Mouse (Mus musculus): ENCODE measurements around the gene Wnt7a. TPM values are rescaled to one million over a fixed set of nuclear protein-coding genes. Genes with fewer than 3 reads are reported as not detected.
A peak's percentile ranks its signal among the peaks of the same experiment; 100 is the strongest.

Wnt7a gene
- polyA plus RNA-seq, 1 experiment from 2014 or later: 19.9 TPM

DNA sequence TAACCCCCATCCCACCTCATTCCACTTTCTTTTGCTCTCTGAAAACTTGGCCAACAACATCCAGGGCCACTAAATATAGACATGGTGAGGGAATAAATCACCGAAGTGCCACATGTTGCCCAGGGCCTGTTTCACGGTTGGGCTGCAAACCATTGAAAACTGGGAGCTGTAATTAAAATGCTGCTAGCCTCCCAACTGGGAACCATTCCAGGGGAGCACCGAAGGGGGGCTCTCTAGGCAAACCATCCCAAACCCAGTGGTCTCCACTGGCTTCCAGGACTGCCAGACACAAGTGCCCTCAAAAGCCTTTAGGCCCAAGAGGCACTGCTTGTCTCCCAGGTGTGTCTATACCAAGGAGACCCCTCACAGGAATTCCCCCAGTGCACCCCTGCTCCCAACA lies 31.9 kb downstream of the Wnt7a start:
- 21% methylated on average over 3 of the region's 3 CpGs for WGBS
- Histone ChIP-seq H3K4me1 (ENCODE audit: control insufficient read depth, insufficient read depth, low read length) (peaks cover 9% of the 10 kb centered on the region), H3K27me3 (replicated peaks; ENCODE audit: control insufficient read depth, insufficient read depth, low read length) (no peaks in the 10 kb centered on the region), H3K4me2 (ENCODE audit: low read length) (no peak overlapping the region), H3K9ac (ENCODE audit: low read length) (no peak overlapping the region), H3K27ac (ENCODE audit: low read depth, low read length) (peak overlapping the region; percentile 65), H3K9me3 (replicated peaks; ENCODE audit: control insufficient read depth, low read length) (no peaks in the 10 kb centered on the region), H3K4me3 (ENCODE audit: low read depth, low read length) (no peak overlapping the region), H3K36me3 (ENCODE audit: control insufficient read depth, insufficient read depth, low read length) (peaks cover 27% of the 10 kb centered on the region)
- ATAC-seq (peak; percentile 78), DNase-seq (ENCODE audit: low spot score) (peak; percentile 80)

DNA sequence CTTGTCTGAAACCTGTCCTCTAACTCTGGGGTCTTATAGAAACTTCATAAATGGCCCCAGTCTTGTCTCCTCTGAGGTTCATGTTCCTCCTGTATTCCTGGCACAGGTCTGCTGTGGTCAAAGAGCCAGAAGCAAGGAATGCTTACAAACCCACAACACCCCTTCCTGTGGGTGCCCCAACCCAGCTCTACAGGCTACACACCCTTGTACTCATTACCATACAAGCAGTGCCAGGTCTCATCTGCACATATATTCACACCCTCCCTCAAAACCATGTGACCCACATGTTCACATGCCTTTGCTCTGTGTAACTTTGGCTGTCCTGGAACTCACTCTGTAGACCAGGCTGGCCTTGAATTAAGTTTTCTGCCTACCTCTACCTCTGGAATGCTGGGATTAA lies 38.2 kb downstream of the Wnt7a start:
- Histone ChIP-seq H3K36me3 (ENCODE audit: control insufficient read depth, insufficient read depth, low read length) (peaks cover 14% of the 10 kb centered on the region), H3K4me3 (ENCODE audit: low read depth, low read length) (no peak overlapping the region), H3K9me3 (replicated peaks; ENCODE audit: control insufficient read depth, low read length) (no peaks in the 10 kb centered on the region), H3K4me2 (ENCODE audit: low read length) (no peak overlapping the region), H3K27me3 (replicated peaks; ENCODE audit: control insufficient read depth, insufficient read depth, low read length) (no peaks in the 10 kb centered on the region), H3K9ac (ENCODE audit: low read length) (no peak overlapping the region), H3K4me1 (ENCODE audit: control insufficient read depth, insufficient read depth, low read length) (no peaks in the 10 kb centered on the region), H3K27ac (ENCODE audit: low read depth, low read length) (0 out of 2 replicates have a peak overlapping the region, but pooled peaks have one; percentile 14)
- ATAC-seq (no peak), DNase-seq (ENCODE audit: low spot score) (no peak)

DNA sequence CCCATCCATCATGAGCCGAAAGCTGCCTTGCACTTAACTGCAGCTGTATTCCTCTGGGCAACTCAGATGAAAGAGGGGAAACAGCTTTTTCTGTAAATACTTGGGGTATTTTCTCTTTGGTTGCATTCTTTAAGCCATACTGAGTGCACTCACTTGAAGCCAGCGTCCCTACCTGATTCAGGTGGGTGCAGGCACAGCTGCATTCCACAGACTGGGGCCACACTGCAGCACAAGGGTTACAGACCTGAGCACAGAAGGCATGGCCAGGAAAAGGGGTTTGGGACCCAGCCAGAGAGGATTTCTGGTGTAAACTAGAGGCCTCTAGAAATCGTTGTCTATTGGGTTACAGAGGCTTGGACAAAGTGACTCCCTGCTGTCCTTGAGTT lies 38.6 kb downstream of the Wnt7a start:
- Histone ChIP-seq H3K4me1 (ENCODE audit: control insufficient read depth, insufficient read depth, low read length) (no peaks in the 10 kb centered on the region), H3K36me3 (ENCODE audit: control insufficient read depth, insufficient read depth, low read length) (peaks cover 14% of the 10 kb centered on the region), H3K27me3 (replicated peaks; ENCODE audit: control insufficient read depth, insufficient read depth, low read length) (no peaks in the 10 kb centered on the region), H3K9ac (ENCODE audit: low read length) (no peak overlapping the region), H3K9me3 (replicated peaks; ENCODE audit: control insufficient read depth, low read length) (no peaks in the 10 kb centered on the region), H3K4me3 (ENCODE audit: low read depth, low read length) (no peak overlapping the region), H3K27ac (ENCODE audit: low read depth, low read length) (0 out of 2 replicates have a peak overlapping the region, but pooled peaks have one; percentile 14), H3K4me2 (ENCODE audit: low read length) (no peak overlapping the region)
- DNase-seq (ENCODE audit: low spot score): no peak
- no peak for ATAC-seq
- 48% methylated on average over 3 of the region's 3 CpGs for WGBS

DNA sequence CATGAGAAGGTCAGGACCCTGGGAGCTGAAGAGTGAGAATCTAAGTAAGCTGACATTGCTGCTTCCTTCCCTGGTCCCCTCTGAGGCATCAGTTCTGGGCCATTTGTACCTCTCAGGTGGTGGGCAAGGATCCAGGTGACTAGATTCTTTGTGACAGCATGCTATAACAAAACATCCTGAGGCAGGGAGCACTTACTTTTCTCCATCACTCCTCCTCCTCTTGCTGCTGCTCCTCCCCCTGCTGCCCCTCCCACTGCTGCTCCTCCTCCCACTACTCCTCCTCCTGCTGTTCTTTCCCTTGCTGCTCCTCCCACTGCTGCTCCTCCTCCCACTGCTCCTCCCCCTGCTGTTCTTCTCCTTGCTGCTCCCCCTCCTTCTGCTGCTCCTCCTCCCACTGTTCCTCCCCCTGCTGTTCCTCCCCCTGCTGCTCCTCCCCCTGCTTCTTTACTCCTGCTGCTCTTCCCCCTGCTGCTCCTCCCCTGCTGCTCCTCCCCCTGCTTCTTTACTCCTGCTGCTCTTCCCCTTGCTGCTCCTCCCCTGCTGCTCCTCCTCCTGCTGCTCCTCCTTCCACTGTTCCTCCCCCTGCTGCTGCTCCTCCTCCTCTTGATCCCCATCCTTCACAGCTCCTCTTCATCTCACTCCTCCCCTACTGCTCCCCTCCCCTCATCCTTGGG lies 39.1 kb downstream of the Wnt7a start:
- H3K27me3 ChIP-seq (replicated peaks; ENCODE audit: control insufficient read depth, insufficient read depth, low read length): no peaks in the 10 kb centered on the region
- H3K9me3 ChIP-seq (replicated peaks; ENCODE audit: control insufficient read depth, low read length): no peaks in the 10 kb centered on the region
- H3K4me1 ChIP-seq (ENCODE audit: control insufficient read depth, insufficient read depth, low read length): no peaks in the 10 kb centered on the region
- peaks cover 12% of the 10 kb centered on the region for H3K36me3 ChIP-seq (ENCODE audit: control insufficient read depth, insufficient read depth, low read length)
- peak; percentile 29; the same call in 1 of the 2 replicates for ATAC-seq
- no peak overlapping the region for H3K9ac ChIP-seq (ENCODE audit: low read length)
- H3K4me3 ChIP-seq (ENCODE audit: low read depth, low read length): no peak overlapping the region
- peak; percentile 35 for DNase-seq (ENCODE audit: low spot score)
- no peak overlapping the region for H3K27ac ChIP-seq (ENCODE audit: low read depth, low read length)
- H3K4me2 ChIP-seq (ENCODE audit: low read length): no peak overlapping the region

DNA sequence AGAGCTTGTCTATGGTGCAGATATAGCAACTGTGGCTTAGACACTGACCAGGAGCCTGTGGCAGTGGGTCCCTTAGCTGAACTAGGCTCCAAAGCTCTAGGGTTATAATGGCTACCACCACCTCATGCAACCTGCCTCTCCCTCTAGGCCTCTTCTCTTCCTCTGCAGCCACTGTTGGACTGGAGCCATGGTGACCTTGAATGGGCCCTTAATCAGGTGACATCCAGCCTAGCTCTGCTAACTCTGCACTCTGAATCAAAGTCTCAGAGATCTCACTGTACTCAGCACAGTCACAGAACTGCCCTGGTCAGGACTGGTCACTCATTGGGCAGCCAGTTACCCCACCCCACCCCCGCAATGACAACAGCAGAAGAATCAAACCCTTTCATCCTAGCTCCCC lies 44.4 kb downstream of the Wnt7a start:
- Histone ChIP-seq H3K4me2 (ENCODE audit: low read length) (no peak overlapping the region), H3K9ac (ENCODE audit: low read length) (no peak overlapping the region), H3K27me3 (replicated peaks; ENCODE audit: control insufficient read depth, insufficient read depth, low read length) (no peaks in the 10 kb centered on the region), H3K4me1 (ENCODE audit: control insufficient read depth, insufficient read depth, low read length) (no peaks in the 10 kb centered on the region), H3K9me3 (replicated peaks; ENCODE audit: control insufficient read depth, low read length) (no peaks in the 10 kb centered on the region), H3K27ac (ENCODE audit: low read depth, low read length) (no peak overlapping the region), H3K4me3 (ENCODE audit: low read depth, low read length) (no peak overlapping the region), H3K36me3 (ENCODE audit: control insufficient read depth, insufficient read depth, low read length) (peaks cover 46% of the 10 kb centered on the region)
- no peak for ATAC-seq
- 86% methylated on average over 1 of the region's 1 CpGs for WGBS
- no peak for DNase-seq (ENCODE audit: low spot score)

DNA sequence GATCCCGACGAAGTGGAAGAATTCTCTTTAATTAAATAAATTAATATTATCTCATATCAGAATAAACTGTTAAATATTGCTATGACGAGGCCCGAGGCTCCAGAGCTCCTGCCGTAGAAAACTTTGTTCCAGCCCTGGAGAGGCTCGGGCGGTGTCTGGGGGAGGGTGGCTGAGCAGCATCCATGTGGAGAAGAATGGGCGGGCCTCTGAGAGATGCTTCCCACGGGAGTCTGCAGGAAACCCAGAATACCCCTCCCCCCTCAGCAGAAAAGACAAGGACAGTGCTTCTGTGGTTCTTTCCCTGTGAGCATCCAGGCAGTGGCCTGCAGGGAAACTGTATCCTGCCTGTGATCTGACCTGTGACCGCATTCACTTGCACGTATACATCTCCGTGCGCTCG lies 45.7 kb downstream of the Wnt7a start:
- H3K9me3 ChIP-seq (replicated peaks; ENCODE audit: control insufficient read depth, low read length): no peaks in the 10 kb centered on the region
- 80% methylated on average over 14 of the region's 14 CpGs for WGBS
- H3K4me1 ChIP-seq (ENCODE audit: control insufficient read depth, insufficient read depth, low read length): no peaks in the 10 kb centered on the region
- H3K27ac ChIP-seq (ENCODE audit: low read depth, low read length): no peak overlapping the region
- H3K4me2 ChIP-seq (ENCODE audit: low read length): no peak overlapping the region
- H3K27me3 ChIP-seq (replicated peaks; ENCODE audit: control insufficient read depth, insufficient read depth, low read length): no peaks in the 10 kb centered on the region
- peaks cover 50% of the 10 kb centered on the region for H3K36me3 ChIP-seq (ENCODE audit: control insufficient read depth, insufficient read depth, low read length)
- H3K9ac ChIP-seq (ENCODE audit: low read length): no peak overlapping the region
- no peak overlapping the region for H3K4me3 ChIP-seq (ENCODE audit: low read depth, low read length)
- no peak for ATAC-seq
- DNase-seq (ENCODE audit: low spot score): no peak

DNA sequence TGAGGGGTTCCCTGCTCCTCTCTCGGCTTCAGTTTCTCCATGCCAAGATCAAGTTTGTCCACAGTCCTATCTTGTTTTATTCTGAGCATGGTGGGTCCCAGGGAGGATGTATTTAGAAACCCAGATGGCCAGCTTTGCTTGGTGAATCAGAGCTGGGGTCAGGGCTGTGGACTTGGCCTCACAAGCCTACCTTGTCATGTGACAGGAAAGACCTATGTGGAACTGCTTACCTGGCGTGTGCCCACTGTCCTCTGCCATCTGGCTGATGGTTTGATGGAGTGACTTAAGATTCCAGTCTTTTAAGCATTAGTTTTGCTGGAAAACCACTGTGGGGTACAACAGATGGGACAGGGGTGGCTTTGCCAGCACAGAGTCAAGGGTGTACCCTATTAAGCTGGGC lies 48.4 kb downstream of the Wnt7a start:
- 96% methylated on average over 2 of the region's 2 CpGs for WGBS

DNA sequence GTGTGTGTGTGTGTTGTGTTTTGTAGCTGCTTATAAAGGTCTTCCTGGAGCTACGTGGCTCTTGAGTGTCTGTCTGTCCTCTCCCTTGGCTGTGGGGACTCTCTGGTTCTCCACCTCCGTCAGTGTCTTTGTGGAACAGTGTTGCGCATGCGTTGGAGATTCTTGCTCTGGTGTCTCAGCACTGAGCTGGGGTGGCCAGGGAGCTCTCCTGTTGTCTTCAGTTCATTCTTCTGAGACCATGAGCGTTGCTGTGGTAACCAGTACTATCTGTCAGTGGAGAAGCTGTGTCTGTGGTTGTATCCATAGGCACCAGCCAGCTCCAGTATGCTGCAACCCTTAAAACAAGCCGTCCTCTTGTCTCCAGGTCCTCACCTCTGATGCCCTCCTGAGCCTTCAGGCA lies 50.2 kb downstream of the Wnt7a start:
- Histone ChIP-seq H3K4me1 (ENCODE audit: control insufficient read depth, insufficient read depth, low read length) (peaks cover 2% of the 10 kb centered on the region; the same call in 1 of the 2 replicates), H3K4me3 (ENCODE audit: low read depth, low read length) (no peak overlapping the region), H3K27ac (ENCODE audit: low read depth, low read length) (no peak overlapping the region), H3K27me3 (replicated peaks; ENCODE audit: control insufficient read depth, insufficient read depth, low read length) (no peaks in the 10 kb centered on the region), H3K9ac (ENCODE audit: low read length) (no peak overlapping the region), H3K36me3 (ENCODE audit: control insufficient read depth, insufficient read depth, low read length) (peaks cover 43% of the 10 kb centered on the region), H3K4me2 (ENCODE audit: low read length) (no peak overlapping the region), H3K9me3 (replicated peaks; ENCODE audit: control insufficient read depth, low read length) (no peaks in the 10 kb centered on the region)
- DNase-seq (ENCODE audit: low spot score) (no peak), ATAC-seq (no peak)
- 93% methylated on average over 6 of the region's 6 CpGs for WGBS

More for the DNA sequence above, 48.4 kb downstream of the Wnt7a start:
- Histone ChIP-seq H3K27me3 (replicated peaks; ENCODE audit: control insufficient read depth, insufficient read depth, low read length) (no peaks in the 10 kb centered on the region), H3K27ac (ENCODE audit: low read depth, low read length) (no peak overlapping the region), H3K4me2 (ENCODE audit: low read length) (no peak overlapping the region), H3K4me3 (ENCODE audit: low read depth, low read length) (no peak overlapping the region), H3K9ac (ENCODE audit: low read length) (no peak overlapping the region), H3K9me3 (replicated peaks; ENCODE audit: control insufficient read depth, low read length) (no peaks in the 10 kb centered on the region), H3K36me3 (ENCODE audit: control insufficient read depth, insufficient read depth, low read length) (peaks cover 46% of the 10 kb centered on the region), H3K4me1 (ENCODE audit: control insufficient read depth, insufficient read depth, low read length) (peaks cover 2% of the 10 kb centered on the region; the same call in 1 of the 2 replicates)
- no peak for DNase-seq (ENCODE audit: low spot score)
- no peak for ATAC-seq

DNA sequence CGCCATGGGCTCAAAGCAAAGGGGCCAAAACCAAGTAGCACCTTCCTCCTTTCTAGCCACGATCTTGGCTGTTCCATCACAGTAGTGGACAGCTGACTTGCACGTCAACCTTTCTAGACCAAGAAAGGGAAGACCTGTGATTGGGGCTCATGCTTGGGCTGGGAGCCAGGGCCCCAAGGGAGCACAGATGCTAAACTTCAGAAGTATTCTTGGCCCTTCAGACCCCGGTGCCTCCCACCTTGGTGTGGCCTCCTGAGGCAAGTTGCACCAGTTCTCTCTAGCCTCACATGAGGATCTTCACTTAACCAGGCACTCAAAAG lies 50.8 kb downstream of the Wnt7a start:
- Histone ChIP-seq H3K36me3 (ENCODE audit: control insufficient read depth, insufficient read depth, low read length) (peaks cover 38% of the 10 kb centered on the region), H3K27ac (ENCODE audit: low read depth, low read length) (no peak overlapping the region)
- 93% methylated on average over 4 of the region's 4 CpGs for WGBS

More for the DNA sequence above, 50.8 kb downstream of the Wnt7a start:
- ATAC-seq (no peak), DNase-seq (ENCODE audit: low spot score) (no peak)
- H3K9me3 ChIP-seq (replicated peaks; ENCODE audit: control insufficient read depth, low read length): no peaks in the 10 kb centered on the region
- H3K4me3 ChIP-seq (ENCODE audit: low read depth, low read length): no peak overlapping the region
- H3K9ac ChIP-seq (ENCODE audit: low read length): no peak overlapping the region
- no peak overlapping the region for H3K4me2 ChIP-seq (ENCODE audit: low read length)
- H3K4me1 ChIP-seq (ENCODE audit: control insufficient read depth, insufficient read depth, low read length): peaks cover 6% of the 10 kb centered on the region
- H3K27me3 ChIP-seq (replicated peaks; ENCODE audit: control insufficient read depth, insufficient read depth, low read length): no peaks in the 10 kb centered on the region
